Mouse (Mus musculus) liver, embryonic 15.5 days (tissue): Measurements from ENCODE around the gene Pcyt2. TPM values are rescaled to one million over a fixed set of nuclear protein-coding genes. Genes with fewer than 3 reads are reported as not detected.

ENCODE experiments used
- ATAC-seq: fragments of 200-750 bp; cut with Nextera tagmentation; 2 replicates; pipeline ENCODE4 v1.8.0; 2017; ENCODE audit warnings: moderate number of reproducible peaks, mild to moderate bottlenecking, moderate library complexity; ENCODE audit not compliant: insufficient read depth
- H3K27ac ChIP-seq: fragments of 300-500 bp; sonication (generic); replicated peaks from 2 replicates; pipeline ENCODE4 v1.5.1; 2015; ENCODE audit warnings: mild to moderate bottlenecking, inconsistent platforms
- H3K27me3 ChIP-seq: fragments of 300-500 bp; sonication (generic); 2 replicates; pipeline ENCODE4 v1.6.1; 2015; ENCODE audit warnings: mild to moderate bottlenecking, inconsistent platforms
- H3K36me3 ChIP-seq: fragments of 300-500 bp; sonication (generic); replicated peaks from 2 replicates; pipeline ENCODE4 v1.6.1; 2015; ENCODE audit warnings: moderate library complexity, mild to moderate bottlenecking, inconsistent platforms
- H3K4me1 ChIP-seq: fragments of 300-500 bp; sonication (generic); replicated peaks from 2 replicates; pipeline ENCODE4 v1.6.1; 2015; ENCODE audit warnings: inconsistent platforms
- H3K4me2 ChIP-seq: fragments of 300-500 bp; sonication (generic); 2 replicates; pipeline ENCODE4 v1.6.1; 2015; ENCODE audit warnings: moderate library complexity, mild to moderate bottlenecking, inconsistent platforms
- H3K4me3 ChIP-seq: fragments of 300-500 bp; sonication (generic); replicated peaks from 2 replicates; pipeline ENCODE4 v1.5.1; 2015; ENCODE audit warnings: mild to moderate bottlenecking, inconsistent platforms
- H3K9ac ChIP-seq: fragments of 300-500 bp; sonication (generic); 2 replicates; pipeline ENCODE4 v1.6.1; 2015; ENCODE audit warnings: moderate library complexity, mild to moderate bottlenecking, inconsistent platforms
- H3K9me3 ChIP-seq: fragments of 300-500 bp; sonication (generic); replicated peaks from 2 replicates; pipeline ENCODE4 v1.6.1; 2016; ENCODE audit warnings: inconsistent platforms
- WGBS: fragments of 180-500 bp; shearing (Covaris S2); methylation state at CpG from one replicate; pipeline ENCODE4 v1.1.7; 2015; ENCODE audit warnings: mixed read lengths; ENCODE audit not compliant: insufficient replicate concordance; 5-methylcytosine and 5-hydroxymethylcytosine counted together
- polyA plus RNA-seq: library from polyadenylated mRNA; unstranded; fragments of >200 nt; fragmentation: Nextera tagmentation; extraction: Ambion mirVana; gene quantifications from 2 replicates; pipeline ENCODE4 v1.2.1, GENCODE M21; 2015

Gene Pcyt2
- polyA plus RNA-seq, 1 experiment from 2014 or later: 138 TPM

GRCm38 (mm10) chr11:120579316-120580107 lies 38.2 kb downstream of the Pcyt2 start:
- 54% methylated on average over 15 of the region's 15 CpGs for WGBS
- ATAC-seq: no peak
- Histone ChIP-seq H3K4me3 (peak overlapping the region; percentile 83), H3K27ac (peak overlapping the region; percentile 88), H3K9me3 (no peaks in the 10 kb centered on the region; the same call in 1 of the 2 replicates), H3K27me3 (no peaks in the 10 kb centered on the region), H3K4me2 (peak overlapping the region; percentile 99), H3K36me3 (peaks cover 42% of the 10 kb centered on the region), H3K9ac (0 out of 2 replicates have a peak overlapping the region, but pooled peaks have one; percentile 87), H3K4me1 (peaks cover 69% of the 10 kb centered on the region)

GRCm38 (mm10) chr11:120578694-120579243 lies 39.0 kb downstream of the Pcyt2 start:
- H3K4me3 ChIP-seq: no peak overlapping the region

GRCm38 (mm10) chr11:120578024-120578693 lies 39.6 kb downstream of the Pcyt2 start:
- H3K4me1 ChIP-seq: peaks cover 76% of the 10 kb centered on the region
- 83% methylated on average over 10 of the region's 10 CpGs for WGBS
- H3K4me2 ChIP-seq: no peak overlapping the region
- no peak overlapping the region for H3K4me3 ChIP-seq
- no peaks in the 10 kb centered on the region for H3K9me3 ChIP-seq
- H3K9ac ChIP-seq: no peak overlapping the region
- peak overlapping the region; percentile 74 for H3K27ac ChIP-seq
- no peaks in the 10 kb centered on the region for H3K27me3 ChIP-seq
- H3K36me3 ChIP-seq: peaks cover 30% of the 10 kb centered on the region
- no peak for ATAC-seq

More at GRCm38 (mm10) chr11:120578694-120579243, 39.0 kb downstream of the Pcyt2 start:
- no peak for ATAC-seq
- peaks cover 34% of the 10 kb centered on the region for H3K36me3 ChIP-seq
- no peak overlapping the region for H3K4me2 ChIP-seq
- H3K9me3 ChIP-seq: no peaks in the 10 kb centered on the region; the same call in 1 of the 2 replicates
- no peak overlapping the region for H3K9ac ChIP-seq
- 86% methylated on average over 11 of the region's 11 CpGs for WGBS
- H3K27ac ChIP-seq: no peak overlapping the region
- peaks cover 75% of the 10 kb centered on the region for H3K4me1 ChIP-seq
- no peaks in the 10 kb centered on the region for H3K27me3 ChIP-seq

- Histone ChIP-seq H3K4me1 (peaks cover 74% of the 10 kb centered on the region), H3K9me3 (no peaks in the 10 kb centered on the region), H3K27ac (peak overlapping the region; percentile 74), H3K36me3 (peaks cover 30% of the 10 kb centered on the region), H3K27me3 (no peaks in the 10 kb centered on the region), H3K4me3 (no peak overlapping the region), H3K9ac (no peak overlapping the region), H3K4me2 (peak overlapping the region; percentile 32)
- WGBS: 68% methylated on average over 7 of the region's 7 CpGs
- no peak for ATAC-seq
Measured at GRCm38 (mm10) chr11:120577211-120578023, 40.3 kb downstream of the Pcyt2 start.

- peaks cover 30% of the 10 kb centered on the region for H3K36me3 ChIP-seq
- H3K4me2 ChIP-seq: peak overlapping the region; percentile 32
- no peak overlapping the region for H3K9ac ChIP-seq
- no peak for ATAC-seq
- 76% methylated on average over 3 of the region's 3 CpGs for WGBS
- no peak overlapping the region for H3K4me3 ChIP-seq
- H3K4me1 ChIP-seq: peaks cover 73% of the 10 kb centered on the region
- no peaks in the 10 kb centered on the region for H3K9me3 ChIP-seq
- H3K27ac ChIP-seq: peak overlapping the region; percentile 74
- no peaks in the 10 kb centered on the region for H3K27me3 ChIP-seq
Measured at GRCm38 (mm10) chr11:120576365-120576981, 41.3 kb downstream of the Pcyt2 start.

GRCm38 (mm10) chr11:120575940-120576339 lies 41.8 kb downstream of the Pcyt2 start:
- H3K4me3 ChIP-seq: no peak overlapping the region
- no peak overlapping the region for H3K9ac ChIP-seq
- H3K27me3 ChIP-seq: no peaks in the 10 kb centered on the region
- no peak overlapping the region for H3K4me2 ChIP-seq
- peaks cover 35% of the 10 kb centered on the region for H3K36me3 ChIP-seq
- peaks cover 78% of the 10 kb centered on the region for H3K4me1 ChIP-seq
- H3K9me3 ChIP-seq: no peaks in the 10 kb centered on the region
- peak overlapping the region; percentile 74 for H3K27ac ChIP-seq
- ATAC-seq: no peak

- H3K9me3 ChIP-seq: no peaks in the 10 kb centered on the region
- no peaks in the 10 kb centered on the region for H3K27me3 ChIP-seq
- ATAC-seq: no peak
- 0 out of 2 replicates have a peak overlapping the region, but pooled peaks have one; percentile 86 for H3K9ac ChIP-seq
- H3K27ac ChIP-seq: 0 out of 2 replicates have a peak overlapping the region, but pooled peaks have one; percentile 90
- H3K4me1 ChIP-seq: peaks cover 78% of the 10 kb centered on the region
- peaks cover 44% of the 10 kb centered on the region for H3K36me3 ChIP-seq
- no peak overlapping the region for H3K4me3 ChIP-seq
- 52% methylated on average over 2 of the region's 2 CpGs for WGBS
- H3K4me2 ChIP-seq: peak overlapping the region; percentile 92; the same call in 1 of the 2 replicates
Measured at GRCm38 (mm10) chr11:120575046-120575445, 42.7 kb downstream of the Pcyt2 start.

- no peaks in the 10 kb centered on the region for H3K9me3 ChIP-seq
- H3K36me3 ChIP-seq: peaks cover 41% of the 10 kb centered on the region
- no peaks in the 10 kb centered on the region for H3K27me3 ChIP-seq
- H3K27ac ChIP-seq: peak overlapping the region; percentile 90
- peak overlapping the region; percentile 92 for H3K4me2 ChIP-seq
- no peak for ATAC-seq
- H3K9ac ChIP-seq: peak overlapping the region; percentile 86
- 37% methylated on average over 5 of the region's 5 CpGs for WGBS
- H3K4me3 ChIP-seq: peak overlapping the region; percentile 82
- peaks cover 73% of the 10 kb centered on the region for H3K4me1 ChIP-seq
Measured at GRCm38 (mm10) chr11:120574278-120574600, 43.5 kb downstream of the Pcyt2 start.

- H3K36me3 ChIP-seq: peaks cover 40% of the 10 kb centered on the region
- H3K27me3 ChIP-seq: no peaks in the 10 kb centered on the region
- peak overlapping the region; percentile 82 for H3K4me3 ChIP-seq
- under 1% methylated on average over 23 of the region's 23 CpGs for WGBS
- H3K4me1 ChIP-seq: peaks cover 69% of the 10 kb centered on the region
- peak overlapping the region; percentile 86 for H3K9ac ChIP-seq
- H3K27ac ChIP-seq: peak overlapping the region; percentile 90
- ATAC-seq: no peak
- no peaks in the 10 kb centered on the region for H3K9me3 ChIP-seq
- H3K4me2 ChIP-seq: peak overlapping the region; percentile 92
Measured at GRCm38 (mm10) chr11:120573585-120574277, 44.0 kb downstream of the Pcyt2 start.
